Mouse (Mus musculus) limb, embryonic 11.5 days (tissue): ENCODE measurements around the gene Iqschfp. TPM values are rescaled to one million over a fixed set of nuclear protein-coding genes. Genes with fewer than 3 reads are reported as not detected.

Source experiments
- ATAC-seq: fragments of 200-750 bp; cut with Nextera tagmentation; 2 replicates; pipeline ENCODE4 v1.8.0; 2017; ENCODE audit warnings: low read depth; ENCODE audit not compliant: insufficient number of reproducible peaks, low FRiP score, low TSS enrichment
- DNase-seq: peaks from one replicate; pipeline ENCODE4 v3.0.0-alpha.2; 2015; ENCODE audit warnings: low spot score
- H3K27ac ChIP-seq: fragments of 300-500 bp; sonication (generic); replicated peaks from 2 replicates; pipeline ENCODE4 v1.5.1; 2014; ENCODE audit warnings: low read depth, mild to moderate bottlenecking, low read length
- H3K27me3 ChIP-seq: fragments of 300-500 bp; sonication (generic); 2 replicates; pipeline ENCODE4 v1.6.1; 2014; ENCODE audit warnings: mild to moderate bottlenecking, low read length, mixed read lengths; ENCODE audit not compliant: control insufficient read depth, insufficient read depth
- H3K36me3 ChIP-seq: fragments of 300-500 bp; sonication (generic); 2 replicates; pipeline ENCODE4 v1.6.1; 2014; ENCODE audit warnings: mild to moderate bottlenecking, low read length, moderate library complexity, mixed read lengths; ENCODE audit not compliant: control insufficient read depth, insufficient read depth
- H3K4me1 ChIP-seq: fragments of 300-500 bp; sonication (generic); 2 replicates; pipeline ENCODE4 v1.6.1; 2014; ENCODE audit warnings: low read length, mixed read lengths; ENCODE audit not compliant: control insufficient read depth, insufficient read depth
- H3K4me2 ChIP-seq: fragments of 300-500 bp; sonication (generic); 2 replicates; pipeline ENCODE4 v1.6.1; 2014; ENCODE audit warnings: low read depth, mild to moderate bottlenecking, moderate library complexity; ENCODE audit not compliant: severe bottlenecking
- H3K4me3 ChIP-seq: fragments of 300-500 bp; sonication (generic); 2 replicates; pipeline ENCODE4 v1.5.1; 2014; ENCODE audit warnings: low read depth, low read length
- H3K9ac ChIP-seq: fragments of 300-500 bp; sonication (generic); 2 replicates; pipeline ENCODE4 v1.6.1; 2014; ENCODE audit warnings: mild to moderate bottlenecking, low read length
- H3K9me3 ChIP-seq: fragments of 300-500 bp; sonication (generic); 2 replicates; pipeline ENCODE4 v1.6.1; 2016; ENCODE audit warnings: low read length; ENCODE audit not compliant: control insufficient read depth
- WGBS: fragments of 180-500 bp; shearing (Covaris S2); extraction: QIAGEN DNeasy Blood & Tissue Kit; methylation state at CpG from one replicate; pipeline ENCODE4 v1.1.7; 2014; 5-methylcytosine and 5-hydroxymethylcytosine counted together
- polyA plus RNA-seq: library from polyadenylated mRNA; unstranded; fragments of >200 nt; fragmentation: Nextera tagmentation; extraction: Ambion mirVana; gene quantifications from 2 replicates; pipeline ENCODE4 v1.2.1, GENCODE M21; 2014

Iqschfp gene
- polyA plus RNA-seq, 1 experiment from 2014 or later, result 0.56 TPM

- H3K27ac ChIP-seq, result no peak overlapping the region
- H3K9me3 ChIP-seq, result no peaks in the 10 kb centered on the region
- H3K4me3 ChIP-seq, result no peak overlapping the region
- H3K4me1 ChIP-seq, result no peaks in the 10 kb centered on the region
- DNase-seq, result no peak
- H3K27me3 ChIP-seq, result no peaks in the 10 kb centered on the region
- ATAC-seq, result no peak
- H3K9ac ChIP-seq, result no peak overlapping the region
- no peak overlapping the region for H3K4me2 ChIP-seq
- no peaks in the 10 kb centered on the region for H3K36me3 ChIP-seq
- 92% methylated on average over 5 of the region's 5 CpGs for WGBS
Observed at GRCm38 (mm10) chr3:68518586-68518985, 626.6 kb downstream of the Iqschfp start.

DNA sequence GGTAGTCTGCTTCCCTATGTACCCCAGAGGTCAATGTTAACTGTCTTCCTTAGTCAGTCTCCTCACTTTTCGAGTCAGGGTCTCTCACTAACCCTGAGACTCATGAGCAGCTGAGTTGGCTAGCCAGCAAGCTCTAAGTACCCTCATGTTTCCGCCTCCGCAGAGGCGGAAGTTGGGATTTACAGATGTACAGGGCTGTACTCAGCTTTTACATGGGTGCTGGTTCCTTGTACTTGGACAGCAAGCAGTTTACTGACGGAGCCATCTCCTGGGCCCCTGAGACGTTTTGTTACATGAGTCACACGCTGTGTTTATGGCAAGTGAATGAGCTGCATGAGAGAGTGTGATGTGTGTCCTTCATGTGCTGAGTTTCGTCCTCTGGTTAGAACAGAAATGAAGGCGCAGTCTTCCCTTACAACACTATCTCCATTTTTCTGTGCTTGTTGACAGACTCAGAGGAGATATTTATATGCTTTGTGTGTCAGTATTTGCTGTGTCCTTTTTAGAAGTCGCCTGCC lies 633.4 kb downstream of the Iqschfp start:
- Histone ChIP-seq H3K36me3 (no peaks in the 10 kb centered on the region), H3K4me2 (no peak overlapping the region), H3K27me3 (no peaks in the 10 kb centered on the region), H3K9me3 (no peaks in the 10 kb centered on the region), H3K27ac (no peak overlapping the region), H3K4me3 (no peak overlapping the region), H3K4me1 (no peaks in the 10 kb centered on the region), H3K9ac (no peak overlapping the region)
- DNase-seq (no peak), ATAC-seq (no peak)
- WGBS, result 87% methylated on average over 10 of the region's 10 CpGs

GRCm38 (mm10) chr3:68526416-68526815 lies 634.4 kb downstream of the Iqschfp start:
- no peaks in the 10 kb centered on the region for H3K36me3 ChIP-seq
- H3K9ac ChIP-seq, result no peak overlapping the region
- no peak overlapping the region for H3K27ac ChIP-seq
- no peaks in the 10 kb centered on the region for H3K9me3 ChIP-seq
- H3K4me3 ChIP-seq, result no peak overlapping the region
- no peaks in the 10 kb centered on the region for H3K4me1 ChIP-seq
- no peaks in the 10 kb centered on the region for H3K27me3 ChIP-seq
- H3K4me2 ChIP-seq, result no peak overlapping the region
- DNase-seq (no peak), ATAC-seq (no peak)
- 57% methylated on average over 4 of the region's 4 CpGs for WGBS

DNA sequence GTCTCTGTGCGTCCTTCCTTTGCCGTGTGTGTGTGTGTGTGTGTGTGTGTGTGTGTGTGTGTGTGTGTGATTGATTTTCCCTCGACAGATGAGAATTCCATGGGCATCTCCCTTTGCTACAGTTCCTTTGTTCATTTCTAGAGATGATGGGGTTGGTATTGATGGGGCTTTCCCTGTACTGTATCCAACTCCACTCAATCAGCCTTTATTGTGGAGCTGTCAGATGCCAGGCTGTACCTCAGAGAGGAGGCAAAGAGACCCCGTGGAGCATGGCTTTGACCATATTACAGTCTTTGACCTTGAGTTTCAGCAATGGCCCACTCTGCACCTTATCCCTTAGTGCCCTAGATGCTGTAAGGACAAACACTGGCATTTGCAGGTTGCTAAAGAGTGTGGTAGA lies 635.1 kb downstream of the Iqschfp start:
- Histone ChIP-seq H3K4me3 (no peak overlapping the region), H3K9me3 (no peaks in the 10 kb centered on the region), H3K36me3 (no peaks in the 10 kb centered on the region), H3K27me3 (no peaks in the 10 kb centered on the region), H3K9ac (no peak overlapping the region), H3K4me1 (no peaks in the 10 kb centered on the region), H3K4me2 (no peak overlapping the region), H3K27ac (no peak overlapping the region)
- no peak for DNase-seq
- 86% methylated on average over 4 of the region's 4 CpGs for WGBS
- ATAC-seq, result no peak

DNA sequence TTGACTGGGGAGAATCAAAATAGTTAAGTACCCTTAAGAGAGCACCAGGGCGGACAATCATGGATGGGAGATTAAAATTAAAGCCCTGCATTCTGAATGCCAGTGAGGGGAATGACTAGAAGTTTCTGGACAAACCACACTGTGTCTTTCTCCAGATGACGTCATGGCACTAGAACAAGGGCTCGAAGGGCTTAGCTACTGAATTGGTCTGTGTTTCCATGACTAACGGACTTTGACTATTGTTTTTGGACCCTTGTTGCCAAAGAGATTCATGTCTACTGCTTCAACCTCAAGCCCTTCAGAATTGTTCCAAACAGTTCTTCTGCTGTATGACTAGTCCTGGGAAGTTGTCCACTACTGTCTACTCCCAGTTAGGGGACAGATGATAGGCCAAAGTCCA lies 639.9 kb downstream of the Iqschfp start:
- DNase-seq (no peak), ATAC-seq (no peak)
- Histone ChIP-seq H3K27ac (no peak overlapping the region), H3K27me3 (no peaks in the 10 kb centered on the region), H3K4me1 (0 out of 2 replicates have a peak, but pooled peaks cover 4% of the 10 kb centered on the region), H3K9ac (no peak overlapping the region), H3K9me3 (no peaks in the 10 kb centered on the region; the same call in 1 of the 2 replicates), H3K36me3 (no peaks in the 10 kb centered on the region), H3K4me2 (no peak overlapping the region), H3K4me3 (no peak overlapping the region)
- 95% methylated on average over 4 of the region's 4 CpGs for WGBS

- no peak for ATAC-seq
- Histone ChIP-seq H3K9me3 (no peaks in the 10 kb centered on the region; the same call in 1 of the 2 replicates), H3K4me1 (0 out of 2 replicates have a peak, but pooled peaks cover 4% of the 10 kb centered on the region), H3K27me3 (no peaks in the 10 kb centered on the region), H3K27ac (no peak overlapping the region), H3K36me3 (no peaks in the 10 kb centered on the region), H3K4me3 (no peak overlapping the region), H3K9ac (no peak overlapping the region), H3K4me2 (no peak overlapping the region)
- 40% methylated on average over 4 of the region's 7 CpGs for WGBS
- DNase-seq, result no peak
Observed at GRCm38 (mm10) chr3:68534571-68535051, 642.6 kb downstream of the Iqschfp start.

DNA sequence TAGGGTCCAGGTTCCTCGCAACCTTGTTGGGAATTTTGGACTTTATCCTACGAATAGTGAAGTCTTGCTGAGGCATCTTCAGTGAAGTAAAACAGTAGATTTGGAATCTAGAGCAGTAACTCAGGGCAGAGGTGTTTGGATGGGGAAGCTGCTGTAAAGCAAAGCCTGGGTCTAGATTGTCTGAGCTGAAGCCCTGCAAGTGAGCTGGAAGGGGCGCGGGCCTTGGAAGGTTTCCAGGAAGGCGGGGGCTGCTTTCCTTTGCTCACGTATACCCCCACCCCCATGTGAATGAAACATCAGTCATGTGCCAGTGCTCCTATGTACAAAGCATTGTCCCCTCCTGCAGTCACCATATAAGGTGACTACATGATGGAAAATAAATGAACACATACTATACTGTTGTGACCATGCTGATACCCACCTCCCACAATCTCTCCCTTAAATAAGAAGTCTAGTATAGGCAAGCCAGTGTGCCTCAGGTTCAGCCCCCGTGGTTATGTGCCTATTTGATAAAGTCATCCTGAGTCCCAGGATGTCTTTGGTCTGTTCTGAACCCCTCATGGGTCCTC lies 643.2 kb downstream of the Iqschfp start:
- H3K9me3 ChIP-seq, result no peaks in the 10 kb centered on the region; the same call in 1 of the 2 replicates
- DNase-seq (no peak), ATAC-seq (no peak)
- H3K27ac ChIP-seq, result no peak overlapping the region
- no peak overlapping the region for H3K4me2 ChIP-seq
- no peaks in the 10 kb centered on the region for H3K27me3 ChIP-seq
- 0 out of 2 replicates have a peak, but pooled peaks cover 4% of the 10 kb centered on the region for H3K4me1 ChIP-seq
- WGBS, result 85% methylated on average over 7 of the region's 7 CpGs
- H3K4me3 ChIP-seq, result no peak overlapping the region
- no peaks in the 10 kb centered on the region for H3K36me3 ChIP-seq
- no peak overlapping the region for H3K9ac ChIP-seq

DNA sequence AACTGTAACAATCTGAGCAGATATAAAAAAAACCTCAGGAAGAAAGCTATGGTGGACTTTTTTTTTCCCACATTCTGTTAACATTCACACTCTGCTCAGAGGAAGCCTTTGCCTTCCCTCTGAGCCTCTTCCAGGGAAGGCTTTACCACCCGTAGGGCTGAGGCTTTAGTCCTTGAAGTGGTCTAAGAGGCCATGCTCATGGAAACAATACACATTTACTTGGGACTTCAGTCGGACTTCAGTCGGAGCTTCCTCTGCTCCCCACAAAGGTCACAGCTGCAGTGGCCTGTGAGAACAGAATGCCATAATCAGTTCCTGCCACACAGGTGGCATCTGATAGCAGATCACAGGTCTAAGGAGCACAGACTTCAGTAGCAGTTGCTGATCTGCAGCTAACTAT lies 644.0 kb downstream of the Iqschfp start:
- Histone ChIP-seq H3K9me3 (no peaks in the 10 kb centered on the region; the same call in 1 of the 2 replicates), H3K4me2 (no peak overlapping the region), H3K4me1 (0 out of 2 replicates have a peak, but pooled peaks cover 4% of the 10 kb centered on the region), H3K9ac (no peak overlapping the region), H3K27ac (no peak overlapping the region), H3K27me3 (no peaks in the 10 kb centered on the region), H3K4me3 (no peak overlapping the region), H3K36me3 (no peaks in the 10 kb centered on the region)
- 72% methylated on average over 3 of the region's 3 CpGs for WGBS
- ATAC-seq (no peak), DNase-seq (no peak)
